Mouse (Mus musculus): ENCODE results near the gene Rfx8. TPM values are rescaled to one million over a fixed set of nuclear protein-coding genes. Genes with fewer than 3 reads are reported as not detected.
A peak's percentile ranks its signal among the peaks of the same experiment; 100 is the strongest.
"Not testable (repeated sequence)": the region's sequence is repeated elsewhere in the genome, so short reads cannot be mapped to it uniquely, and the experiment has no call there.

Gene Rfx8
- total RNA-seq, 2 experiments from 2014 or later, result 0.31 TPM; not detected in 1

DNA sequence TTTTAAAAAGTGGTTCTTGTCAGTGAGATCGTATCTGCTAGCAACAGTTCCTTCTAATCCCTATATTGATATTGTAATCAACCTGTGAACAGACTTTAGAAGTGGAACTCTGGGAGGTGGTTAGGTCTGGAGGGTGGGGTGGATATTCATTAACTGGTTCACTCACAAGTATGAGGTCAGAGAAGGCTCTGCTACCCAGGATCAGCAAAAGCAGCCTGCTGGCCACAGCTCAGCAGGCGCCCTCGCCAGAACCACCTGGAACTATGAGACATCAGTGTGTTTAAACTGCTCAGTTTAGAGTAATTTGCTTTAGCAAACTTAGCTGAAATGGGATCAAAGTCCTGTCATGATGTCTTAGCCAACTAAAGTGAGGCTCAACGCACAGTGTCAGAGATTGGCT is 25.6 kb downstream of the Rfx8 start:
- DNase-seq (ENCODE audit: low spot score in 2 of 2), result no peak

GRCm38 (mm10) chr1:39694756-39695155 is 26.0 kb downstream of the Rfx8 start:
- DNase-seq (ENCODE audit: low spot score in 2 of 2), result no peak

DNA sequence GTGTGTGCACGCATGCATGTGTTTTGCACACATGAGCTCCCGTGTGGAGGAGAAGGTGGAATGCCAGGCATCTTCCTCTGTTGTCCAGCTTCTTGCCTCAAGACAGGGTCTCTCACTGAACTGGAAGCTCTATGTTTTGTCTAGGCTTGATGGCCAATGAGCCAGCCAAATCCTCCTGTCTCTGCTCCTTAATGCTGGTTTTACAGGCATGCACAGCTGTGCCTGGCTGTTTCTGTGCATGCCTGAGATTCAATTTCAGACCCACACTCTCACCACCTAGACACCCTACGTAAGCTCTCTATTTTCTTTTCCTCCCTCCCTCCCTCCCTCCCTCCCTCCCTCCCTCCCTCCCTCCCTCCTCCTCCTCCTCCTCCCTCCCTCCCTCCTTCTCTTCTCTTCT is 28.8 kb downstream of the Rfx8 start:
- no peak for DNase-seq (ENCODE audit: low spot score in 2 of 2)

- DNase-seq (ENCODE audit: low spot score in 2 of 2), result no peak
These were observed 29.7 kb downstream of the Rfx8 start for GRCm38 (mm10) chr1:39691061-39691460.

DNA sequence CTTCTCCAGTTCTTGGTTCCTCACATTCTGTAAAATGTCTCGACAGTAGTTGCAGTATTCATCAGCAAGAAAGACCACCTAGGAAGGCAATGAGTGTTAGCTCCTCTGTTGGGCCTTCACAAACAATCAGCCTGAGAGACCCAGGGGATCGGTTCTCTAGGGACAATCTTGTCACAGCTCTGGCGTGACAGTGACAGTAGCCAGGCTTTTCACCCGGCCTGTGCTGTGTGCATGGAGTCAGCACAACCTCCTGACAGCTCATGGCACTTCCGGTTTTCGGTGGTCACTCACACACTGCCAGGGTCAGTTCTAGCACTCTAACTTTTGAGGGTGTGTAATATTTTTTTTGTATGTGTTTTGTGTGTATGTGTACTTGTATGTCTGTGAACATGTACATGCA is 32.2 kb downstream of the Rfx8 start:
- DNase-seq (ENCODE audit: low spot score in 2 of 2), result no peak

- DNase-seq (ENCODE audit: low spot score in 2 of 2), result no peak
These were observed 33.5 kb downstream of the Rfx8 start for GRCm38 (mm10) chr1:39687279-39687678.

GRCm38 (mm10) chr1:39685841-39686240 is 35.0 kb downstream of the Rfx8 start:
- peak; percentile 74 to 82 for DNase-seq (ENCODE audit: low spot score in 2 of 2)

GRCm38 (mm10) chr1:39681638-39682037 is 39.2 kb downstream of the Rfx8 start:
- peak in 1 of 2 experiments; percentile 50 for DNase-seq (ENCODE audit: low spot score in 2 of 2)

DNA sequence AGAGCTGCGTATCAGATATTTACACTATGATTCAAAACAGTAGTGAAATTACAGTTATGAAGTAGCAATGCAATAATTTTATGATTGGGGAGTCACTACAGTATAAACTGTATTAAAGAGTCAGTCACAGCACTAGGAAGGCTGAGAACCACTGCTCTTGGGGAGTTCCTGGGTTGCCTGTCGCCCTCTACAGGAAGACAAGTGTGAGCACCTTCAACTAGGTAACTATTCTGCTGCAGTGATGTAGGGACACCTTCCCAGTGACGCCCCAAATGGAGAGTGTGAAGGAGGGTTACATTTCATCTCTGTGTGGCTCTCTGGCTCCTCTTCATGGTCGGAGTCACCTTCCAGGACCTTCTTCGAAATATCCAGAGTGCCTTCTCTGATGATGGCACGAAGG is 40.3 kb downstream of the Rfx8 start:
- DNase-seq (ENCODE audit: low spot score in 2 of 2), result no peak

GRCm38 (mm10) chr1:39678883-39679282 is 41.9 kb downstream of the Rfx8 start:
- no peak for DNase-seq (ENCODE audit: low spot score in 2 of 2)

DNA sequence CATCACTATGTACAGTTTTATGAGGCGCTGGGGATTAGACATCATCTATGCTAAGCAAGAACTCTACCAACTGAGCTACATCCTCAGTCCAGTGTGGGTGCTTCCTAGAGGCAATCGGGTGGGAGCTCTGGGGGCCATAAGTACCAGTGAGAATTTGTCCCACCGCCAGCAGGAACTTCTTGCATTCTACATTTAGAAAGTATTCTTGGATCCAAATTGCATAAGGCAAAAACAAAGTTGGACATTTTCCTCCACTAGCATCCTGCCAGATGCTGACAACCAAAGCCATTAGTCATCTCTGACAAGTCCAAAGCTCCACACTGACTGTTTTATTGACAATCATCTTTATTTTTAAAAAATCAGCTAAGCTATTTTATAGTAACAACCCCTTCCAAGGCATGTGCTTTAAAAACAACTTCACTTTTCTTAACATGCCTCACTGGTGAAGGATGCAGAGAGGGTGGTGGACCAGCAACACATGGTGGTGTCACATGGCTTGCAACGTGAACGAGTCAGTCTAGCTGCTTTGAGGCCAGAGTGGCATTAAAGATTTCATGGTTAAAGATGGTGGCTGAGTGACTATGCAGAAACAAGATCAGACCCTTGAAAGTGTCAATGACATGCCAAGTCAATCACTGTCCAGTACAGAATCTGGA is 44.4 kb downstream of the Rfx8 start:
- no peak for DNase-seq (ENCODE audit: low spot score in 2 of 2)

GRCm38 (mm10) chr1:39672362-39673105 is 48.3 kb downstream of the Rfx8 start:
- no peak for DNase-seq (ENCODE audit: low spot score in 2 of 2)

GRCm38 (mm10) chr1:39670211-39670935 is 50.4 kb downstream of the Rfx8 start:
- DNase-seq (ENCODE audit: low spot score in 2 of 2), result no peak

GRCm38 (mm10) chr1:39666751-39667252 is 54.0 kb downstream of the Rfx8 start:
- no peak for DNase-seq (ENCODE audit: low spot score in 2 of 2)

GRCm38 (mm10) chr1:39664039-39664625 is 56.7 kb downstream of the Rfx8 start:
- DNase-seq (ENCODE audit: low spot score in 2 of 2), result no peak

GRCm38 (mm10) chr1:39663050-39663449 is 57.7 kb downstream of the Rfx8 start:
- DNase-seq (ENCODE audit: low spot score in 2 of 2), result no peak

GRCm38 (mm10) chr1:39656976-39657529 is 63.7 kb downstream of the Rfx8 start:
- no peak for DNase-seq (ENCODE audit: low spot score in 2 of 2)

- not testable (repeated sequence) for DNase-seq (ENCODE audit: low spot score in 2 of 2)
These were observed 65.9 kb downstream of the Rfx8 start for GRCm38 (mm10) chr1:39654901-39655300.

DNA sequence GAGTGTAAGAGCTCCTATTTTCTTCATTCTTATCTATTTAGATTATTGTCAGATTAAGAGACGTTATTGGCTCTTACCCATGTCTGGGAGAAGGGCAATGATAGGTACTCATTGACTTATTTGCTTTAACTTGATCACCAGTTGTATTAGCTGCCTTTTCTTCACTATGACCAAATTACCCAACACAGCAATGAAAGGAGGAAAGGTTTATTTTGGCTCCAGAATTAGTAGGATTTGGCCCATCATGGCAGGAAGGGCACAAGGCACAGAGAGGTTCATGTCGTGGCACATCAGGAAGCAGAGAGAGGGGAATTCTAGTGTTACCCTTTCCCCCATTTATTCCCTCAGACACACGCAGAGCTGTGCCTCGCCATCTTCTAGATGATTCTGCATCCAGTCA is 67.8 kb downstream of the Rfx8 start:
- no peak for DNase-seq (ENCODE audit: low spot score in 2 of 2)

DNA sequence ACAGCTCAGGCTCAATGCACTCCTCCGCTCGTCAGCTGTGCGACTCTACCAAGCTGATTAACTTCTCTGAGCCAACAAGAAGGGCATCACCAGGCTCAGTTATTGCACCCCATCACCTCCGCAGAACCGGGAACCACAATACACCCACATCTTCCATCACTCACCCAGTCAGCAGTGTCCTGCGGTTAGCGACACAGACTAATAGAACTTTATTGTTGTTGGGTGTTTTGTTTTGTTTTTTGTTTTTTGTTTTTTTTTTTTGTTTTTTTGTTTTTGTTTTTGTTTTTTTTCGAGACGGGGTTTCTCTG is 69.6 kb downstream of the Rfx8 start, which contains the start of gene Creg2:
TSS of gene Creg2 (minus strand) at position 234 of the 308 bp plus-strand sequence.
- no peak for DNase-seq (ENCODE audit: low spot score in 2 of 2)

Measured in layer of hippocampus, postnatal 10 days (tissue).